Mouse (Mus musculus) liver, postnatal 0 days (tissue): ENCODE measurements around the gene Tmem104.

Source experiments
- CTCF ChIP-seq: sonication (generic); IDR thresholded peaks from 2 replicates; pipeline ENCODE4 v1.5.1; 2016; ENCODE audit warnings: antibody characterized with exemption, low read depth
- EP300 ChIP-seq: IDR thresholded peaks from 2 replicates; pipeline ENCODE4 v1.6.1; 2016; ENCODE audit warnings: antibody characterized with exemption, low read depth, mild to moderate bottlenecking

GRCm38 (mm10) chr11:115189304-115189703 is 2.0 kb downstream of the Tmem104 start:
- TF ChIP-seq EP300 (no peak), CTCF (no peak)
